In the genomic region with DNA sequence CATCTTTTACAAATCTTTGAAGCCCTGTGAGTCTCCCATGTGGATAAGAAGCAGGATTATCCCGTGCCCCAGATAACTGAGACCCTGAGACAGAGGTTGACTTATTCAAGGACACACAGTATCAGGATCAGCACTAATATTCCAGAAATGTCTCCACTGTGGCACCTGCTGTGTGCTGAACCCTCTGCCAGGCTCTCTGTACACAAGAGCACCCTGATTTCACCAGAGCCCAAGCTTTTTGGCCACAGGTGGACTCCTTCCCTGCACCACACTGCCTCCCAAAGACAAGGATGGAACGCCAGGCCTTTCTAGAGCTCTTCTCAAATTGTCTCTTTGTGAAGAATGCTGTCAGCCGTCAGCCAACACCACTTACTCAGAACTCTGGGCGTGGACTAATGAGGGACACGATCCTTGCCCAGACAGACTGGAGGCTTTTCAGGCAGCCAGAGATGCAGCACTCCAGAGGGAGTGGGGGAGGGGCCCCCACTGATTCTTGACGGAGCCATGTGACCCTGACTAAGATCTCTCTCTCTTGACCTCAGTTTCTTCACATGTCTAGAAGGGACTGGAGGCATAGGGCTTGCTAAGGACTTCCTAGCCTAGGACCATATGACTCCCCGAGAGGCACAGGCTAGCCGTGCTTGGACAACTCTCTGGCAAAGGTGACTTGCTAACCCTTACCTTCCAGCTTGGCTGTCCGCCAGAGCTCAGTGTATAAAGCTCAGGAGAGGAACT, we compare ENCODE assay signal across 8 mouse cellular contexts.
DNase-seq lines count a peak whose midpoint lies in the region; ATAC-seq lines count a peak whose summit lies in the region.

No protein-coding gene starts in this region.

- H3K36me3 ChIP-seq in intestine, embryonic 15.5 days = no peaks in the 10 kb centered on the region
- H3K36me3 ChIP-seq in midbrain, embryonic 11.5 days (ENCODE audit: control insufficient read depth, insufficient read depth, low read length) = no peaks in the 10 kb centered on the region

- no peaks in the 10 kb centered on the region for H3K9me3 ChIP-seq in intestine, embryonic 15.5 days
- H3K9me3 ChIP-seq in midbrain, embryonic 11.5 days (ENCODE audit: control insufficient read depth, low read length) = no peaks in the 10 kb centered on the region

- H3K27ac ChIP-seq in intestine, embryonic 15.5 days = no peak overlapping the region
- H3K27ac ChIP-seq in midbrain, embryonic 11.5 days (ENCODE audit: low read depth, low read length) = no peak overlapping the region

- H3K4me2 ChIP-seq in intestine, embryonic 15.5 days (replicated peaks) = peak overlapping the region; percentile 22; the same call in 1 of the 2 replicates
- no peak overlapping the region for H3K4me2 ChIP-seq in midbrain, embryonic 11.5 days

- H3K27me3 ChIP-seq in intestine, embryonic 15.5 days (replicated peaks) = no peaks in the 10 kb centered on the region
- no peaks in the 10 kb centered on the region for H3K27me3 ChIP-seq in midbrain, embryonic 11.5 days (ENCODE audit: control insufficient read depth, insufficient read depth, low read length)

- DNase-seq in ovary, postnatal 36 days (ENCODE audit: low spot score) = peak; percentile 34
- no peak for DNase-seq in ovary, postnatal 14 days (ENCODE audit: low spot score)
- peak; percentile 82 for DNase-seq in gastrocnemius, postnatal 14 days
- no peak for DNase-seq in midbrain, embryonic 11.5 days (ENCODE audit: low spot score, missing footprints)
- DNase-seq in ovary, adult 18-20 months (ENCODE audit: low spot score) = no peak
- no peak for DNase-seq in layer of hippocampus, postnatal 25 days (ENCODE audit: extremely low spot score in 1 of 2, low spot score in 1 of 2)
- DNase-seq in right cerebral cortex, adult 18-20 months = no peak

- ATAC-seq in intestine, embryonic 15.5 days = peak; percentile 78
- peak; percentile 54; the same call in 1 of the 2 replicates for ATAC-seq in midbrain, embryonic 11.5 days (ENCODE audit: low FRiP score)

- H3K4me1 ChIP-seq in intestine, embryonic 15.5 days (replicated peaks) = peaks cover 32% of the 10 kb centered on the region
- H3K4me1 ChIP-seq in midbrain, embryonic 11.5 days (ENCODE audit: control insufficient read depth, insufficient read depth, low read length) = no peaks in the 10 kb centered on the region

- intact Hi-C loops in gastrocnemius, postnatal 14 days (cut with DNase I; ENCODE audit: low total_unique reads) = no loop called here

- 20% methylated on average over 9 of the region's 9 CpGs for WGBS in intestine, embryonic 15.5 days
- WGBS in midbrain, embryonic 11.5 days = 40% methylated on average over 9 of the region's 9 CpGs

- H3K9ac ChIP-seq in intestine, embryonic 15.5 days = no peak overlapping the region
- no peak overlapping the region for H3K9ac ChIP-seq in midbrain, embryonic 11.5 days (ENCODE audit: low read length)

- no peak overlapping the region for H3K4me3 ChIP-seq in intestine, embryonic 15.5 days (replicated peaks)
- no peak overlapping the region for H3K4me3 ChIP-seq in midbrain, embryonic 11.5 days (ENCODE audit: low read depth, low read length)

Comparison
In these comparisons a context has a peak if more than half of its experiments do, and no peak if none do; other contexts are left out.
1. DNase-seq: peak in ovary, postnatal 36 days (single experiment) and gastrocnemius, postnatal 14 days (single experiment); none in ovary, postnatal 14 days (single experiment), midbrain, embryonic 11.5 days (single experiment), ovary, adult 18-20 months (single experiment), layer of hippocampus, postnatal 25 days (0 of 2) and right cerebral cortex, adult 18-20 months (single experiment).